Mouse (Mus musculus) stomach, postnatal 0 days (tissue): Measurements from ENCODE around the gene Gm49339. TPM values are rescaled to one million over a fixed set of nuclear protein-coding genes. Genes with fewer than 3 reads are reported as not detected.
"Not testable (repeated sequence)": the region's sequence is repeated elsewhere in the genome, so short reads cannot be mapped to it uniquely, and the experiment has no call there.

ENCODE experiments used
- ATAC-seq: fragments of 200-750 bp; cut with Nextera tagmentation; 2 replicates; pipeline ENCODE4 v1.8.0; 2017; ENCODE audit not compliant: low FRiP score, low TSS enrichment
- DNase-seq: peaks from one replicate; pipeline ENCODE4 v3.0.0-alpha.2; 2016; ENCODE audit warnings: low spot score
- H3K27ac ChIP-seq: fragments of 300-500 bp; sonication (generic); replicated peaks from 2 replicates; pipeline ENCODE4 v1.5.1; 2014; ENCODE audit warnings: mild to moderate bottlenecking, control low read depth
- H3K27me3 ChIP-seq: fragments of 300-500 bp; sonication (generic); 2 replicates; pipeline ENCODE4 v1.6.1; 2014; ENCODE audit warnings: low read length; ENCODE audit not compliant: control insufficient read depth, insufficient read depth
- H3K36me3 ChIP-seq: fragments of 300-500 bp; sonication (generic); 2 replicates; pipeline ENCODE4 v1.6.1; 2014; ENCODE audit warnings: low read length, mixed read lengths; ENCODE audit not compliant: control insufficient read depth, insufficient read depth
- H3K4me1 ChIP-seq: fragments of 300-500 bp; sonication (generic); replicated peaks from 2 replicates; pipeline ENCODE4 v1.6.1; 2014; ENCODE audit warnings: antibody characterized with exemption; ENCODE audit not compliant: control insufficient read depth, insufficient read depth
- H3K4me2 ChIP-seq: fragments of 300-500 bp; sonication (generic); replicated peaks from 2 replicates; pipeline ENCODE4 v1.6.1; 2014; ENCODE audit warnings: low read depth, mild to moderate bottlenecking, control low read depth, moderate library complexity
- H3K4me3 ChIP-seq: fragments of 300-500 bp; sonication (generic); 2 replicates; pipeline ENCODE4 v1.5.1; 2014; ENCODE audit warnings: low read depth, low read length, control low read depth
- H3K9ac ChIP-seq: fragments of 300-500 bp; sonication (generic); 2 replicates; pipeline ENCODE4 v1.6.1; 2014; ENCODE audit warnings: mild to moderate bottlenecking, low read length, control low read depth, mixed read lengths
- H3K9me3 ChIP-seq: fragments of 300-500 bp; sonication (generic); 2 replicates; pipeline ENCODE4 v1.6.1; 2016; ENCODE audit warnings: low read length; ENCODE audit not compliant: control insufficient read depth
- CTCF ChIP-seq: IDR thresholded peaks from 2 replicates; pipeline ENCODE4 v1.5.1; 2016; ENCODE audit warnings: antibody characterized with exemption, low read depth, mild to moderate bottlenecking, moderate library complexity
- EP300 ChIP-seq: optimal IDR thresholded peaks from 2 replicates; pipeline ENCODE3; 2016; ENCODE audit warnings: antibody characterized with exemption
- WGBS: fragments of 180-500 bp; shearing (Covaris S2); extraction: QIAGEN DNeasy Blood & Tissue Kit; methylation state at CpG from one replicate; pipeline ENCODE4 v1.1.7; 2014; 5-methylcytosine and 5-hydroxymethylcytosine counted together
- polyA plus RNA-seq: library from polyadenylated mRNA; unstranded; fragments of >200 nt; fragmentation: Nextera tagmentation; extraction: Ambion mirVana; gene quantifications from 2 replicates; pipeline ENCODE4 v1.2.1, GENCODE M21; 2015

Gm49339 gene
- polyA plus RNA-seq, 1 experiment from 2014 or later: not detected

- TF ChIP-seq CTCF (no peak), EP300 (no peak)
- no peak overlapping the region for H3K27ac ChIP-seq
- 79% methylated on average over 1 of the region's 1 CpGs for WGBS
- H3K9me3 ChIP-seq: no peaks in the 10 kb centered on the region
- DNase-seq (no peak), ATAC-seq (no peak)
- H3K4me2 ChIP-seq: no peak overlapping the region
- H3K9ac ChIP-seq: no peak overlapping the region
- no peaks in the 10 kb centered on the region for H3K27me3 ChIP-seq
- H3K4me1 ChIP-seq: no peaks in the 10 kb centered on the region
- no peak overlapping the region for H3K4me3 ChIP-seq
- no peaks in the 10 kb centered on the region for H3K36me3 ChIP-seq
These were observed 24.6 kb upstream of the Gm49339 start for GRCm38 (mm10) chr10:51455762-51456161.

GRCm38 (mm10) chr10:51456369-51456768 is 24.0 kb upstream of the Gm49339 start:
- DNase-seq (no peak), ATAC-seq (no peak)
- no peak overlapping the region for H3K4me3 ChIP-seq
- H3K9me3 ChIP-seq: no peaks in the 10 kb centered on the region
- no peak for TF ChIP-seq CTCF
- TF ChIP-seq EP300: no peak
- no peaks in the 10 kb centered on the region for H3K27me3 ChIP-seq
- H3K36me3 ChIP-seq: no peaks in the 10 kb centered on the region
- no peak overlapping the region for H3K4me2 ChIP-seq
- WGBS: 72% methylated on average over 4 of the region's 4 CpGs
- H3K27ac ChIP-seq: no peak overlapping the region
- H3K4me1 ChIP-seq: no peaks in the 10 kb centered on the region
- H3K9ac ChIP-seq: no peak overlapping the region

- not testable (repeated sequence) for H3K4me3 ChIP-seq, H3K4me2 ChIP-seq, H3K36me3 ChIP-seq, DNase-seq, ATAC-seq, H3K9me3 ChIP-seq, H3K27ac ChIP-seq, H3K9ac ChIP-seq, H3K27me3 ChIP-seq, H3K4me1 ChIP-seq
- 48% methylated on average over 4 of the region's 4 CpGs for WGBS
These were observed 16.6 kb upstream of the Gm49339 start for GRCm38 (mm10) chr10:51463800-51464199.

- WGBS: no CpG with 5 or more reads among the region's 2 CpGs
- not testable (repeated sequence) for H3K4me1 ChIP-seq, H3K9me3 ChIP-seq, ATAC-seq, H3K9ac ChIP-seq, H3K36me3 ChIP-seq, H3K4me3 ChIP-seq, H3K27me3 ChIP-seq, DNase-seq, H3K4me2 ChIP-seq, H3K27ac ChIP-seq
These were observed 10.3 kb downstream of the Gm49339 start, which contains the start of gene Lilrb4a for GRCm38 (mm10) chr10:51490691-51491090. Gene Lilrb4a (plus strand): TSS chr10:51490956.

GRCm38 (mm10) chr10:51520021-51520420 is 39.6 kb downstream of the Gm49339 start:
- H3K27ac ChIP-seq: no peak overlapping the region
- DNase-seq (no peak), ATAC-seq (no peak)
- no peak overlapping the region for H3K4me2 ChIP-seq
- H3K9me3 ChIP-seq: no peaks in the 10 kb centered on the region
- H3K4me1 ChIP-seq: no peaks in the 10 kb centered on the region
- H3K36me3 ChIP-seq: no peaks in the 10 kb centered on the region
- H3K27me3 ChIP-seq: no peaks in the 10 kb centered on the region
- TF ChIP-seq CTCF: no peak
- no peak for TF ChIP-seq EP300
- no peak overlapping the region for H3K4me3 ChIP-seq
- H3K9ac ChIP-seq: no peak overlapping the region

- no peak overlapping the region for H3K9ac ChIP-seq
- H3K27me3 ChIP-seq: no peaks in the 10 kb centered on the region
- no peak overlapping the region for H3K4me2 ChIP-seq
- no peaks in the 10 kb centered on the region for H3K9me3 ChIP-seq
- no peak for TF ChIP-seq CTCF
- TF ChIP-seq EP300: no peak
- ATAC-seq (no peak), DNase-seq (no peak)
- no peak overlapping the region for H3K4me3 ChIP-seq
- H3K36me3 ChIP-seq: no peaks in the 10 kb centered on the region
- H3K4me1 ChIP-seq: no peaks in the 10 kb centered on the region
- no peak overlapping the region for H3K27ac ChIP-seq
These were observed 41.0 kb downstream of the Gm49339 start for GRCm38 (mm10) chr10:51521453-51521852.
